Mouse (Mus musculus) heart, adult 9 months (tissue): ENCODE measurements around the gene Deup1.

Experiments used
- DNase-seq, 2 experiments: peaks; one replicate each; pipeline ENCODE4 v3.0.0; 2022; ENCODE audit warnings: low spot score in 2 of 2

The Deup1 gene

DNA sequence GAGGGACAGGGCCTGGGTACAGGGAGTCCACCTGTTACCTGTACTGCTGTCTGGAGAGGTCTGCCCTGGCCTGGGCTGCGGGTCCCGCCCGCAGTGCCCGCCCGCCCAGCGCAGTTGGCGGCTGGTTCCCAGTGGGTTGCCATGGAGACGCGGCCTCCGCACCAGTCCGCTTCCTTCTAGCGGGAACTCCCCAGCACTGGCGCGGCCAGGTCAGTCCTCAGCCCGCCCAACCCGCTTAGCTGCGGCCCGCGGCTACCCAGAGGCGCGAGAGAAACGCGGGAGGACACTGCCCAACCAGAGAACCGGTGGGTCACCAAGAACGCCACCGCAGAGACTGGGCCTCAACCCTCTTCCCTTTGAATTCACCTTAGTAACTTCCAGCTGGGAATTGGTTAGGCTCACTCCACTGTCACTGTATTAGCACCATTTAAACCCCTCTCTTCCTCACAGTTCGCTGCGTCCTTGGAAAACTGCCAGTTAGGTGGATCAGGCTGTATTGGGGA lies at the start of gene Deup1:
Deup1 (minus strand) TSS at position 149 of the 503 bp plus-strand sequence.
- DNase-seq, result no peak

DNA sequence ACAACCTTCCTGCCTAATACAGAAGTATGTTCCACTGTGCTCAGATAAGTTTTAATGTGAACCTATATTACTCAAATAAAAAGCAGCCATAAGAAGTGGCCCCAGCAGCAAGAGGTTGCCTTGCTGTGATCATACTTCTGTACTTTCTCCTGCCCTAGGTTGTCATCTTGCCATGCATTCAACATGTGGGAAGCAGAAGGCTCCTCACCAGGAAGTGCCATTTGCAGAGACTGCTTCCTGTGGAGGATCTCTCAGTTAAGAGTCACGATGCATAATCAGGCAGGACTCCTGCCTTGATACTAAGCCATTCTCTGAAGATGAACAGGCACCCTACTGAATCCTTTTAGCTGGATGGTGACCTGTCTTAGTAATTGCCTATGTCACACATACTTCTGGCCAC lies 44.5 kb upstream of the Deup1 start:
- DNase-seq, result no peak

DNA sequence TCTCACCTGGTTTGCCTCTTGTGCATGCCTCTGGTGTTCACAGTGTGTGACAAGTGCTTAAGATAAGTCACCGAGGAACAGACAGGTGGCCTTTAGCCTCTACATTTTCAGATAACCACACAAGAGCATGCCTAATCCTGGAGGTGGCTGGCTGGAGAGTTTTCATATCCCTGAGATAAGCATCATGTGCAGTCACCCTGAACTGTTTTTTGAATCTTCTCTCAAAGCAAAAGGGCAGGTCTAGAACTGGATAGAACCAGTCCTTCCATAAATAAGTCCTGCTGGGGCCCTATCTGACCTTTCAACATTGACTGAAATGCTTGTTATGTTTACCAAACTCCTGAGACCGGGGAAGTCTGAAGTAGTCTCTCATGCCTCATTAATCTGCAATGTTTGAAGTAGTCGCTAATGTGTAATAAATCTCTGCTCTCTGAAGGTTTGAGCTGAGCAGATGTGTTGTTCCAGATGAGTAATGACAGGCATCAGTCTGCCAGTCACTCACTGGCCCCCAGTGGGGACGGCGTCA lies 42.3 kb upstream of the Deup1 start:
- DNase-seq, result no peak

DNA sequence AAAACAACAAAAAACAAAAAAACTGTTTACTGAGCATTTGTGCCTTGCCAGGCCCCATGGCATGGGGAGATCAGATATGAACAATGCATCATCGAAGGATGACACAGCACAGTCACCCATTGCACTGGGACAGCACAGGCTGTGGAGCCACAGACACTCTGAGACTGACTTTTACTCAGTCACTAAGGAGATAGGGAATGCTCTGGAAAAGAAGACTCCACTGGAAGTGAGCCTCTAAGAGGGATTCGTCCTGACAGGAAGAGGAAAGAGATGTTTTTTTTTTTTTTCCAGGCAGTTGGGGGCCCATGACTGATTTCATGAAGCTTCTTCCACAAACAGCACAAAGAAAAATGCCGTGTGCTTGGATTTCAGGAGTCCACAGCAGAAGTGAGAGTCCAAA lies 41.7 kb upstream of the Deup1 start:
- no peak for DNase-seq

DNA sequence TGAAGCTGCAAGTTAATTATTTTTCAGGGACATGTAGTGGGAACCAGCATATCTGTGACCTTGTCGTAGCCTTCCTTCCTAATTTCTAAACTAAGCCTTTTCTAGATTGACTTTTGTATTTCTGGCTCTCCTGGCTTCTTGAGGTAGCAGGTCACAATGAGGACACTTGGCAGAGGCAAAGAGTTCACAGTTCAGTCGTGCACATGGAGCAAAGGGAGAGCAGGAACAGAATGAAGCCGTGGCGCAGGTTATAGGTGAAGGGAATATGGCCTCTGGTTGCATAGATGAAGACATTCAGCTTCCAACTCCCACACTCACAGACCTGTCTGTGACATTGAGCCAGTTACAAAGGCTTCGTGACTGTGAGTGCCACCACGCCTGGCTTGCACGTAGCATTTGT lies 36.9 kb upstream of the Deup1 start:
- DNase-seq, result peak in 1 of 2 experiments; percentile 57

DNA sequence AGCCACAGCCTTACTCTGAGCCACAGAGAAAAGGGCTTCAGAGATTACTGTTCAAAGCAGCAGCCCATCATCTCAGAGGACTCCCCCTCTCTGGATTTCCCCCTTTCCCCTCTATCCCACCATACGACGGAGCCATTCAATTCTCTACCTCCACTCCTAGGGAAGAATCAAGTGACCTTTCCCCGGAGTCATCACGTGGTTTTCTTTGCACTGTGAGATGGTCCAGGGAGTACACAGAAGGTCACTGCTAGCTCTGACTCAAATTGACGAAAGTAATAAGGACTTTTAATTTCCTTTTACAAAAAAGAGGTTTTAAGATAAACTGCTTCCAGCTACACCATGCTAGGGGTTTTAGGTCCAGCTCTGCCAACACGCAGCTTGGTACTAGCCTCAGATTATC lies 31.3 kb upstream of the Deup1 start:
- DNase-seq, result no peak

DNA sequence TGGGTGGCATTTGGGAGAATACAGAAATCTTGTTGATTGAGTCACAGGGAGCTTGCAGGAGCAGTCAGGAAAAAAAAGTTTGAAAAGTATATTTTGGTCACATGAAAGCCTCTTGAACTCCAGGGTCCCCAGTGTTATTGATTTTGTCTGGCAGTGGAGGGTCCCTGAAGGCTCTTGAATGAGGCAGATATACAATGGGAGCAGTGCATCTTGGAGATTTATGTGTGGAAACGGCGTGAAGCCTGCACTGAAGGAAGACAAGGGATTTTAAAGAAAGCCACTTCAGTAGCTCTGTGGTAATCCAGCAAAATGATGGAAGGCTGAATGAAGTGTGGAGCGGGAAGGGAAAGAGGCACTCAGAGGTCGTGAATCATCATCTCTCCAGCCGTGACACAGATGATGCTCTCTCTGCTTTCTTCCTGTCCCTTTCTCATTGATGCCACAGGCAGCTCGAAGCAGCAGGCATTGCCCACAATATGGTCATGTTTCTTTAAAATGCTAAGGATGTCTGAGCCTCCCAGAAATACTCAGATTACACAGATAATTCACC lies 30.6 kb upstream of the Deup1 start:
- peak in 1 of 2 experiments; percentile 8 for DNase-seq

DNA sequence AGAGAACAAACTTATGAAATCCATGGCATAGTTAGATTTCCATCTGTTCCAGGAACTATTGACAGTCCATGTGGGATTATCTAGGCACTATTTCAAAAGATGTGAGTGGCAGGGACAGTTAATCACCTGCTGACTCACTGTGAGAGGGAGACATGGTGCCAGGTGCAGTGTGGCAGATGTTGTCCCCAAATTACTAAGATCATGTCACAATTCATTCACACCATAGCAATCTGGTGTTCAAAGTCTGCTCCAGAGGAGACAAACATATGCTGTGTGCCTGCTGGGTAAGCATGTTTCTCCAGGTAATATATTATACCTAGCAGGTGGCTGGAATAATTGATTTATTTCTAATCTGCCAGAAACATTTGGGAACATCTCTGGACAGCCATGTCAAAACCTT lies 25.3 kb upstream of the Deup1 start:
- no peak for DNase-seq

DNA sequence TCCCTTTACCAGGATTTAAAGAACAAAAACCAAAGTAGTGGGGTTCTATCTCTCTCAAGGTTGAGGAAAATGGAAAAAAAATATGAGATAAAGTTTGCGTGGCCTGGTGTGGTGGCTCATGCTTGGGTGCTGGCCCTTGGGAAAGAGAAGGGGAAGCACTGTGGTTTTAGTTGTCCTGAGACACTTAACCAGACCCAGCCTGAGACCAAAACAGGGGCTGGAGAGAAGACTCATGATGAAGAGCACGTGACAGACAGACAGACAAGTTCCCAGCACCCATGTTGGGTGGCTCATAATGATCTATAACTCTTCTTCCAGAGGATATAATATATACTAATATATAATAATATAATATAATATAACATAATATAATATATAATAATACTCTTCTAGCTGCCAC lies 22.2 kb upstream of the Deup1 start:
- no peak for DNase-seq

DNA sequence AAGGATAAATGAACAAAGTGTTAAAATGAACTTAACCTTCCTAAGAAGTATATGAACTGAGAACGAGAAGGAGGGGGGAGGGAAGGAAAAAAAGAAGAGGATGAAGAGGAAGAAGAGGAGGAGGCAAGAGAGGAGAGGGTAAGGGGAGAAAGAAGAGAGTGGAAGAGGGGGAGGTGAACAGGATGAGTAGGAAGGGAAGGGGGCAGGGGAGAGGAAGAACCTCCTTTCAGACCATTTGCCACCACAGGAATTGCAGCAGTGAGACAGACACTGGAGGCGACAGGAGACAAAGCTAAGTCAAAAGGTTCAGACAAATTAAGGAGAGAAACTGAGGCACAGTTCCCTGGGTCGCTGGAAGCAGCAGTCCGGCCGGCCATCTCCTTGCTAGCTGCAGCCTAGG lies 349 bp downstream of the Deup1 start:
- DNase-seq, result no peak

DNA sequence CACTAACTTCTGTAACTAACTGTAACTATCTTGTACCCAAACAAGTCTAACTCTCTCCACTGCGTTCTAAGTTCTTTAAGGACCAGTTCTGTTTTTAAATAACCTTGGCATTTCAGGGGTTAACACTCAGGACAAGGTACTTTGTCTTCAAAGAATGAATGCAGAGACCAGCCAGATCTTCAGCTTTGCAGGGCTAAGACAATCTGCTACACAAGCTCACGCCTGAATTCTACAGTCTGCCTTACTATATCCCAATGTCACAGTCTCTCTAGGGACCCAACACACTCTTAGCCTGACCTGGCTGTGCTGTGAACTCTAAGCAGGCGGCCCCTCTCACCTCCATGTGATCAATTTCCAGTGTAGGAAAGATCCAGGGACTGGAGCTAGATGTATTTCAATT lies 3.0 kb downstream of the Deup1 start:
- DNase-seq, result no peak

DNA sequence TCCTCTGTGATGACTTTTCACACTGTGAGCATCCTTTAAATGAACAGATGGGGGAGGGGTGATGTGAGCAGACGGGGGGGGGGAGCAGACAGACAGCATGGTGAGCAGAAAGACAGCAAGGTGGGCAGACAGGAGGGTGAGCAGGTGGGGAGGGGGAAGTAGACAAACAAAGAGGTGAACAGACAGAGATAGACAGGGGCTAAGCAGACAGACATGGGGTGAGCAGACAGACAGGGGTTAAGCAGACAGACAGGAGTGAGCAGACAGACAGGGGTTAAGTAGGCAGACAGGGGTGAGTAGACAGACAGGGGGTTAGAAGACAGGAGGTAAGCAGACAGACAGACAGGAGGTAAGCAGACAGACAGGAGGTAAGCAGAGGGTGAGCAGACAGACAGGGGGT lies 8.0 kb downstream of the Deup1 start:
- no peak for DNase-seq

DNA sequence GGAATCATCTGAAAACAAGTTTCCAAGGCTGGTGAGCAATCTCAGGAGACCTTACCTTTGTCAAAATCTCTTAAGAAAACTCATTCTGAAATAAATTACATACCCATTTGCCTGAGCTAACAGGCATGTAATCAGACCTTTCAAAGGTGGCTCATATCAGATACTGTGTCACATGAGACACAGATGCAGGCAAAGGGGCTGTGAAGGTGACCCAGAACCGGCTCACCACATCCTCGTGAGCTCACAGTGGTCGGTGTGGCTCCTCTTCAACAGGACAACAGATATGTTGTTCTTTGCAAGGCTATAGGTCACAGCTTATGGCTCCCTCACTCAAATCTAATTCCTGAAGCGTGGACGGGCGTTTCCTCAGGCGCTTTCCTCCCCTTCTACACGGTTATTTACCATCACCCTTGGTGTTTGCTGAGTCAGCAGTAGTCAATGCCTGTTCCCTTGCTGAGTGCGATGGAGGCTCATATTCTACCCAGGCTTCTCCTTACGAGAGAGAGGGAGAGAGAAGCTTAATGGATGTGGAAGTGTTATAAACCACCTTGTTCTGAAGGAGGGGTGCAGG lies 8.6 kb downstream of the Deup1 start:
- DNase-seq, result no peak

DNA sequence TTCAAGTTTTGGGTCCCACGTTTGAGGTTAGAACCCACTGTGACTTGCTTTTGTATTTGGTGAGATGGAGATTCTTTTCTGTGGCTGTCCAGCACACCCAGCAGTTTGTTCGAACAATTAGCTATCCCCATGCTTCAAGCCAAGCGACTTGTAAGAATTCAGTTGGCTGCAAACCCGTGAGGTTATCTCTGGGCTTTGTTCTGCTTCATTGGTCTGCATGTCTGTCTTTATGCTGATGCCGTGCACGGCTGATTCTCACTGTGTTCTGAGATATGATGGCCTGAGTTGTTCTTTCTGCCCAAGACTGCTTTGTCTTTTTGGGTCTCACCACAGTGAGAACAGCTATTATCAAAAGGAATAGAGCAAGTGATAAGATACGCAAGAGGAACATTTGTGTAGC lies 10.7 kb downstream of the Deup1 start:
- no peak for DNase-seq

DNA sequence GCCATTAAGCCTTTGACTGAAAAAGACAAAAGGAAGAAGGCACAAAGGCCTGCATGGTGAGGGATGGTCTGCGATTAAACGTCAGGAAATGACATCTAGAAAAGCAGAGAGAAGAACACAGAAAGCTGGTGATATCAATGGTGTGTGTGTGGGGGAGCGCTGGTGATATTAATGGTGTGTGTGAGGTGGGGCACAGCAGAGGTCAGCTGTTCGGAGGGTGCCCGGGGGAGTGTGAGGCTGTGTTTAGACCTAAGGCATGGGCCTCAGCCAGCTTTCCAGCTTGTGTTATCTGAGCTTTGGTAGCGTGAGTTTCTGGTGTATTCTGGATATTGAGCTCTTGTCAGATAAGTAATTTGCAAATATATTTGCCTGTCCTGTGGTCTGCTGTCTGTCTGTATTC lies 11.3 kb downstream of the Deup1 start:
- no peak for DNase-seq

DNA sequence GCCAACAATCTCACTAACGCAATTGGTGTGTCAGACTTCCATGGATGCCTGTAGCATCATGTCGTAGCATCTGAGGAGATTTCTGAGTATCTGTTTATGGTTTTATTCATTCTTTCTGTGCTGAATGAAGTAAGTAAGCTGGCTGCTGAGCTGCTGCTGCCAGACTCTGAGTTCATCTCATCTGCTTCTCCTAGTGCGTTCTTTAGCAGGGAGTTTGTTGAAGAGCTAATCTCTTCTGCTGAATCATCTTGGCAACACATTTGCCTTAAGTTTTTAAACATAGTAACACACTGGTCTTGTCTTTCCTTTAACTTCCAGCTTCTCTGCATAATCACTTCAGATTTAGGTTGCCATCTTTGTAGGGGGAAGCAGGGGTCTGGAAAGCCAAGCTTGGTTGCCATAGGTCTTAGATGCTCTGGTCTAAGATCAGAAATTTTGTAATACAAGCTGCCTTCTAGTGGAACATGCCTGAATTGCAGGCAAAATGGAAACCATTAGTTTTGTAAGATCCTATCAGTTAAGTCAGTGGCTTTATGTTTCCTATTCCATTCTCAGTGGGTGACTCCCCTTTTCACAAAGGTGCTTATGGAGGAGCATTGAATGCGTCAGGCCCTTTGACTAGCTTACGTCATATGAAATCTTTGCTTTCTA lies 18.3 kb downstream of the Deup1 start:
- no peak for DNase-seq

DNA sequence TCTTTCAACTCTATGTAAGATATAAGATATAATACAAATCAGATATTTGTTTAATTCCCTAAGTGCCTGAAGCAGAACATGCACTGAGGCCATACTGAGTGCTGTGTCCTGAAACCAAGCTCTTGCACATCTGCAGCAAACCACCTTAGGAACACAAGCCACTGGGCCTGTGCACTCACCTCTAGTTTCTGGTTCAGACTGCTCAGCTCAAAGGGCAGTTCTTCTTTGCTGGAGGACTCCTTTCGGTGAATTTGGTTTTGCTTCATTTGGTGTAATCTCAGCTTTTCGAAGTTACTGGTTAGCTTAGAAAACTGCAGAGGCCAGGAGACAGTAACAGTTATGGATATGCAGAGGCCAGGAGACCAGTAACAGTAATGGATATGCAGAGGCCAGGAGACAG lies 20.1 kb downstream of the Deup1 start:
- DNase-seq, result no peak

DNA sequence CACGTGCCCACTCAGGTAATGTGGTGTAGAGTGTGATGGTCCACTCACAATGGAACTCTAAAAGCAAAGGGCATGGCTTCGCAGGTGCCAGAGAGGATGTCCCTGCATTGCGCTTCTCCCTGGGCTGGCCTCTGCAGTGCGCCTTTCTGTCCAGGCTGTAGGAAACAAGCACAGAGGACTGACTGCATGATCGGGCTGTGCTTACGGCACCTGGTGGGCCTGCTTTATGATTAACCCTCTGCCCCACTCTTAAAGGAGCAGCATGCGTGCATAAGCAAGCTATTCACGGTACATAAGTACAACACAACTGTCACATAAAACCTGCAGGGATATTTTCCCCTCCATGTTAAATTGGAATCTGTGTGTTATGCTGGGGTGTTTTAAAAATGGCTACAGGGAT lies 24.6 kb downstream of the Deup1 start:
- no peak for DNase-seq

DNA sequence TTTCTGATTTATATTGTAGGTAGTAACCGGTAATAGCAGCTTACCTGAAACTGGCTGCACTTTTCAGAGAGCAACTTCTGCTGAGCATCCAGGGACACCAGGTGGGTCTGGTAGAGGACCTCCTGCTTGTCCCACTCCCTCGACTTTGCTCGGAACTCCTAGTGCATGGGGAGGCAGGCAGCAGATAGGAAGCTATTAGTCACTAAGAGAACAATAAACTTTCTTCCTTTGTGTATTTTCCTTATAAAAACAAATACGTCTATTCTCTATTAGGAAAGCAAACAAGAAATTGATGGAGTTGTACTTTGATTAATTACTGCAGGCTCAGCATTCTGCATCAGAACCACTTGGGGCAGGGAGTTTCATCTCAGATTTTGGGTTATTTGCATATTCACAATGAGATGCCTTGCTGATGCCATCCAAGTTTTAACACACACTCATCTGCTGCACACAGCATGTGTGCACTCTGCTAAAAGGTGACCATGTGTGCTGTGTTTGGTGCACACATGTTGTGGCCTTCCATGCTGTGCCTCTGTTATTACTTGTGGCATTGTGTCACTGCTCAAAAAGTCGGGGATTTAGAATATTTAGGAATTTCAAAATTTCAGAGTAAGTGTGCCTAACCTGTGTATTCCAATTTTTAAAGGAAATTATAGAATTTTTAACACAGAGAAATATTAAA lies 26.7 kb downstream of the Deup1 start:
- no peak for DNase-seq

DNA sequence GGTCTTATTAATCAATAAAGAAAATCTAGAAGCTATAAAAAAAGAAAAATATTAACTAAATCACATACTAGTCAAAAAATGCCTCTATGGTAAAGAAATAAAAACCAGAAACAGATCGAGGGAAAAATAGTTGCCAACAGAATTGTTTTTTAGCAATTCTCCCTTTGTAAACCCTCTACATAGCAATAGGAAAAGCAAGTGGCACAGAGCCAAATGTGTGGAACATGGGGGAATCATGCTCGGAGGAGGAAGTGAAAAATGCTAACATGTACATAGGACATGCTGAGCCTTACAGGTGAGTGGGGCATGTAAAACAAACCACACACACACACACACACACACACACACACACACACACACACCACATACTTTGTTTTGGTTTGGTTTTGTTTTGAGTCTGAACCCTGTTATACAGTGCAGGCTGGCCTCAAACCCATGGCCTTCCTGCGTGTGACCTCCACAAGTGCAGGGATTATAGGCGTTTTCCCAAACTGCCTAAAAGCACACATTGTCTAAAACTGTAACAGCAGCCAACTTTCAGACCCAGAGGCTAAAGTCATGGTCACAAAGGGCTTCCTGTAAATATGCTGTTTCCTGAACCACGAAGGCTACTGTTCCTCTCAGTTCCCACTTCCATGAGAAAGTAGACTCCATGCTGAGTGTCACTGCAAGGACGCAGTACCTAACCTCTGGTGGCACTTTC lies 27.4 kb downstream of the Deup1 start:
- peak in 1 of 2 experiments; percentile 7 for DNase-seq

DNA sequence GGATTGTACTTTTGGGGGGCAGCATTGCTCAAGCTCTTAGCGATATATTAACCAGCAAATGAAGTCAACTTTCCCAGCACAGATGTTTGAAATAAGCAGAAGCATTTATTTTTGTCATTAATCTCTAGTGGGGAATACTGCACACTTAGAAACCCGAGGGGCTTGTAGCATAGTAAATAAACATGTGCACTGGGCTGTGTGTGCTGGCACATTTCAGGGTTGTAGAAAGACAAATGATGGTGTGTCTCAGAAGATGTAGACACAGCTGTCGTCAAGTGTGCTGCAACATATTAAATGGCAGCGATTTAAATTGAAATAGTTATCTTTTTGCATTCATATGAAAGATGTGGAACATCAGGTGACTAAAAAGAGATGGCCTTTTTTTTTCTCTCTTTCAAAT lies 31.1 kb downstream of the Deup1 start:
- DNase-seq, result no peak

DNA sequence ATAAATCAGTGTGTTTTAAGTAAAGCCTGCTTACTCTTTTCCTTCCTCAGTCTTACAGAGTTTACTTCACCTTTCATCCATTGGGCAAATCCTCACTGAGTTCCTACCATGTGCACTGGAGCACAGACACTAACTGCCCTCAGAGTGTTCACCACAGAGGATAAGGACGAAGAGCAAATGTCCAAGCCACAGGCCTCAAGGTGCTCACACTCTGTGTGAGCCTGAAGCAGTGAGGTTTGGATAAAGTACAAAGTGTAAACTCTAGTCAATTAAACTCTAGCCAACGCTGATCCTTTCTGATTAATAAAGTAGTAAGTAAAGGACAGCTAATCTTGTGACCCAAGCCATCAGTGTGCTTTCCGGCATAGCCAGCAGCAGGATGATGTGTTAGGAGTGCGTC lies 33.6 kb downstream of the Deup1 start:
- no peak for DNase-seq
